Mouse (Mus musculus) ES-E14 (cell line): ENCODE measurements around the gene Lypd6b. TPM values are rescaled to one million over a fixed set of nuclear protein-coding genes. Genes with fewer than 3 reads are reported as not detected.

Experiments
- DNase-seq: peaks from one replicate; pipeline ENCODE4 v3.0.0-alpha.2; 2013; ENCODE audit warnings: low read depth, low spot score
- H3K27ac ChIP-seq: 2 replicates; pipeline ENCODE4 v1.5.1; 2012; ENCODE audit warnings: low read depth, mild to moderate bottlenecking, low read length, moderate library complexity, mixed read lengths; ENCODE audit not compliant: poor library complexity, insufficient read depth, severe bottlenecking
- H3K36me3 ChIP-seq: 2 replicates; pipeline ENCODE4 v1.6.1; 2012; ENCODE audit warnings: mild to moderate bottlenecking, low read length, moderate library complexity, mixed read lengths; ENCODE audit not compliant: control insufficient read depth, poor library complexity, insufficient read depth, severe bottlenecking
- H3K4me1 ChIP-seq, 2 experiments: fragments of 150-350 bp in 1 of 2; sonication (generic) in 1 of 2; 2 replicates each; pipeline ENCODE4 v1.6.1; 2012; ENCODE audit warnings: low read length in 2 of 2, mild to moderate bottlenecking in 1 of 2, mixed read lengths in 1 of 2; ENCODE audit not compliant: control insufficient read depth in 2 of 2, insufficient read depth in 2 of 2, poor library complexity in 1 of 2
- H3K4me3 ChIP-seq, 2 experiments: fragments of 150-350 bp in 1 of 2; sonication (generic) in 1 of 2; 2 replicates each; pipeline ENCODE4 v1.5.1; 2012; ENCODE audit warnings: low read length in 2 of 2, low read depth in 1 of 2, mild to moderate bottlenecking in 1 of 2, mixed read lengths in 1 of 2; ENCODE audit not compliant: insufficient read depth in 1 of 2, poor library complexity in 1 of 2, severe bottlenecking in 1 of 2
- H3K9ac ChIP-seq: 2 replicates; pipeline ENCODE4 v1.6.1; 2012; ENCODE audit warnings: low read depth, mild to moderate bottlenecking, low read length, mixed read lengths; ENCODE audit not compliant: poor library complexity, insufficient read depth, severe bottlenecking
- H3K9me3 ChIP-seq: fragments of 150-350 bp; sonication (generic); 2 replicates; pipeline ENCODE4 v1.6.1; 2012; ENCODE audit warnings: low read depth, mild to moderate bottlenecking, low read length; ENCODE audit not compliant: control insufficient read depth, insufficient read depth
- CHD2 ChIP-seq: IDR thresholded peaks from 2 replicates; pipeline ENCODE4 v1.6.1; 2014; ENCODE audit warnings: mild to moderate bottlenecking, low read depth, low read length, inconsistent platforms
- HCFC1 ChIP-seq: IDR thresholded peaks from 2 replicates; pipeline ENCODE4 v1.6.1; 2012; ENCODE audit warnings: low read length, inconsistent platforms, borderline replicate concordance; ENCODE audit not compliant: insufficient read depth
- MAFK ChIP-seq: IDR thresholded peaks from 2 replicates; pipeline ENCODE4 v1.6.1; 2014; ENCODE audit warnings: mild to moderate bottlenecking, low read depth, low read length, inconsistent platforms; ENCODE audit not compliant: insufficient read depth
- ZC3H11A ChIP-seq: IDR thresholded peaks from 2 replicates; pipeline ENCODE4 v1.6.1; 2012; ENCODE audit warnings: low read depth, mild to moderate bottlenecking, inconsistent platforms, low read length, borderline replicate concordance
- ZNF384 ChIP-seq: IDR thresholded peaks from 2 replicates; pipeline ENCODE4 v1.6.1; 2012; ENCODE audit warnings: low read depth, low read length, inconsistent platforms
- in situ Hi-C, 2 experiments: fragments of 600-800 bp; cut with MboI; formaldehyde crosslinking; loops; one replicate each; pipeline ENCODE4 v1.15.1; 2025; ENCODE audit warnings: low sequenced_read_pairs in 2 of 2, inconsistent platforms in 1 of 2; ENCODE audit not compliant: unreplicated experiment in 2 of 2
- total RNA-seq: library from RNA; depleted of rRNA; stranded (reverse); fragments of 300-350 nt; gene quantifications from 2 replicates; pipeline ENCODE4 v1.2.3, GENCODE M21; 2012

Gene Lypd6b
- total RNA-seq, 1 experiment, result 0.18 TPM

- no peak for TF ChIP-seq ZNF384
- TF ChIP-seq CHD2, result no peak
- no peak for TF ChIP-seq MAFK
- Histone ChIP-seq H3K9me3 (no peaks in the 10 kb centered on the region), H3K27ac (no peak overlapping the region), H3K4me1 (no peaks in the 10 kb centered on the region), H3K4me3 (no peak overlapping the region), H3K36me3 (no peaks in the 10 kb centered on the region), H3K9ac (no peak overlapping the region)
- in situ Hi-C loops, result no loop called here
- DNase-seq, result no peak
Observed at GRCm38 (mm10) chr2:49918132-49918531, 130.6 kb downstream of the Lypd6b start.

- H3K9me3 ChIP-seq, result no peaks in the 10 kb centered on the region
- no peak overlapping the region for H3K9ac ChIP-seq
- no peaks in the 10 kb centered on the region for H3K4me1 ChIP-seq
- TF ChIP-seq ZC3H11A, result no peak
- no peak for DNase-seq
- H3K4me3 ChIP-seq, result no peak overlapping the region
- H3K36me3 ChIP-seq, result no peaks in the 10 kb centered on the region
- H3K27ac ChIP-seq, result no peak overlapping the region
- in situ Hi-C loops, result no loop called here
Observed at GRCm38 (mm10) chr2:49918692-49919091, 131.2 kb downstream of the Lypd6b start.

GRCm38 (mm10) chr2:49921948-49922347, 134.5 kb downstream of the Lypd6b start:
- Histone ChIP-seq H3K9ac (no peak overlapping the region), H3K4me1 (no peaks in the 10 kb centered on the region), H3K9me3 (no peaks in the 10 kb centered on the region), H3K27ac (no peak overlapping the region), H3K4me3 (no peak overlapping the region), H3K36me3 (no peaks in the 10 kb centered on the region)
- in situ Hi-C loops, result no loop called here
- no peak for DNase-seq
- TF ChIP-seq CHD2 (no peak), ZC3H11A (no peak), MAFK (no peak), HCFC1 (no peak), ZNF384 (no peak)

GRCm38 (mm10) chr2:49922810-49923209, 135.3 kb downstream of the Lypd6b start:
- Histone ChIP-seq H3K4me3 (no peak overlapping the region), H3K36me3 (no peaks in the 10 kb centered on the region), H3K27ac (no peak overlapping the region), H3K9me3 (no peaks in the 10 kb centered on the region), H3K4me1 (no peaks in the 10 kb centered on the region), H3K9ac (no peak overlapping the region)
- in situ Hi-C loops, result no loop called here
- TF ChIP-seq HCFC1 (no peak), ZNF384 (no peak), CHD2 (no peak), MAFK (no peak), ZC3H11A (no peak)
- no peak for DNase-seq

- TF ChIP-seq CHD2 (no peak), ZNF384 (no peak), MAFK (no peak), ZC3H11A (no peak), HCFC1 (no peak)
- Histone ChIP-seq H3K9me3 (no peaks in the 10 kb centered on the region), H3K4me1 (no peaks in the 10 kb centered on the region), H3K4me3 (no peak overlapping the region), H3K36me3 (no peaks in the 10 kb centered on the region), H3K9ac (no peak overlapping the region), H3K27ac (no peak overlapping the region)
- DNase-seq, result no peak
- in situ Hi-C loops, result no loop called here
Observed at GRCm38 (mm10) chr2:49926186-49926585, 138.7 kb downstream of the Lypd6b start.
